Mouse (Mus musculus): ENCODE measurements around the gene 2810021J22Rik.

DNA sequence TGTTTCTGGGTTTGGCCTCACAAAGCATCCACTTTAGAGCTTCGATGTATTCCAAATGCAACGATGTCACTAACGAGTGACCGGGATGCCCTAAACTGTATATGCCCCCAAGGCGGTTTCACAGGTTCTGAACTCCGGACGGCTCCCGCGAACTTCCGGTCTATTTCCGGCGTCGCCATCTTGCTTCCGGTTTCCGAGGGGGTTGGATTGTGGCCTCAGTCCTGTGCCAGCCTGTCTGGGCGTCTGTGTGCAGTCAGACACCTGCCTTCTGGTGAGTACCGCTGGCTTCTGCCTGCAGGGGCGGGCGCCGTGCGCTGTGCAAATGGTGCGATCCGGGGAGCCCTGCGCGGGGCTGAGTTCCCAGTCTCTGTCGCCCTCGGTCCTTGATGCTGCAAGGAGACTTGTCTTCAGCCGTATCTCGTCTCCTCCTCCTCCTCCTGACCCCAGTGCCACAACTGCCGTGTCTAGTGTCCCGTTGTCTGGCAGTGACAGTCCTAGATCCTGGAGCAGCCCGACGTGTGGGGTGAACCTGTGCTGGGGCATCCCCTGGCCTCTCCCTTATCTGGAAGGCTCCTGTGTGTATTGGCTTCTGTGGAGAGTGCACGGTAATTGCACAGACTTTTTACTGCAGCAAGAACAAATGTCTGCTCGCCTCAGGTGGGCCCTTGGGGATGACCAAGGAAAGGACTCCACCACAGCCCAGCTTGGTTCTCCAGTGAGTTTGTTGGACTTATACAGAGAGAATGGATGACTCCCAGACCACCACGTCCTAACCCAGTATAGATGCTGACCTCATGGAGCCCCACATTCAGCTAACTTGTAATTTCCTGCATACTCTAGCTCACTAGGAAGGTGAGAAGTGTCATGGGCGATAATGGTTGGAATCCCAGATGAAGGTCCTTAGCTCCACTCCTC, at the start of gene 2810021J22Rik:
- TF ChIP-seq CTCF (IDR thresholded peaks at IDR 0.05; ENCODE audit: low read depth, low read length) (no peak), GATA1 (IDR thresholded peaks at IDR 0.05; ENCODE audit: borderline replicate concordance, low read length) (no peak), POLR2AphosphoS5 (IDR thresholded peaks at IDR 0.05; ENCODE audit: insufficient replicate concordance, low read depth, low read length) (no peak)
